Mouse (Mus musculus): ENCODE data around the gene Dlg2.

Dlg2 gene

GRCm38 (mm10) chr7:92034256-92034655, 1557.8 kb downstream of the Dlg2 start:
- no peak for DNase-seq (ENCODE audit: extremely low spot score, low read depth, low spot score)

GRCm38 (mm10) chr7:92040187-92040586, 1563.7 kb downstream of the Dlg2 start:
- no peak for DNase-seq (ENCODE audit: extremely low spot score, low read depth, low spot score)

GRCm38 (mm10) chr7:92040785-92041411, 1564.4 kb downstream of the Dlg2 start:
- no peak for DNase-seq (ENCODE audit: extremely low spot score, low read depth, low spot score)

GRCm38 (mm10) chr7:92044966-92045365, 1568.5 kb downstream of the Dlg2 start:
- DNase-seq (ENCODE audit: extremely low spot score, low read depth, low spot score): no peak

- no peak for DNase-seq (ENCODE audit: extremely low spot score, low read depth, low spot score)
These were observed 1570.8 kb downstream of the Dlg2 start for GRCm38 (mm10) chr7:92047271-92047670.

- no peak for DNase-seq (ENCODE audit: extremely low spot score, low read depth, low spot score)
These were observed 1572.4 kb downstream of the Dlg2 start for GRCm38 (mm10) chr7:92048876-92049275.

- no peak for DNase-seq (ENCODE audit: extremely low spot score, low read depth, low spot score)
These were observed 1590.4 kb downstream of the Dlg2 start for GRCm38 (mm10) chr7:92066851-92067250.

- DNase-seq (ENCODE audit: extremely low spot score, low read depth, low spot score): no peak
These were observed 1611.0 kb downstream of the Dlg2 start for GRCm38 (mm10) chr7:92087429-92087828.

GRCm38 (mm10) chr7:92093860-92094259, 1617.4 kb downstream of the Dlg2 start:
- DNase-seq (ENCODE audit: extremely low spot score, low read depth, low spot score): peak; percentile 22

GRCm38 (mm10) chr7:92095198-92095597, 1618.7 kb downstream of the Dlg2 start:
- DNase-seq (ENCODE audit: extremely low spot score, low read depth, low spot score): no peak

GRCm38 (mm10) chr7:92100847-92101246, 1624.4 kb downstream of the Dlg2 start:
- no peak for DNase-seq (ENCODE audit: extremely low spot score, low read depth, low spot score)

- peak; percentile 46 for DNase-seq (ENCODE audit: extremely low spot score, low read depth, low spot score)
These were observed 1626.5 kb downstream of the Dlg2 start for GRCm38 (mm10) chr7:92102892-92103543.

GRCm38 (mm10) chr7:92105477-92105876, 1629.0 kb downstream of the Dlg2 start:
- DNase-seq (ENCODE audit: extremely low spot score, low read depth, low spot score): no peak

GRCm38 (mm10) chr7:92105956-92106355, 1629.5 kb downstream of the Dlg2 start:
- DNase-seq (ENCODE audit: extremely low spot score, low read depth, low spot score): no peak

GRCm38 (mm10) chr7:92113065-92113464, 1636.6 kb downstream of the Dlg2 start:
- DNase-seq (ENCODE audit: extremely low spot score, low read depth, low spot score): no peak

GRCm38 (mm10) chr7:92115237-92115871, 1638.9 kb downstream of the Dlg2 start:
- no peak for DNase-seq (ENCODE audit: extremely low spot score, low read depth, low spot score)

- DNase-seq (ENCODE audit: extremely low spot score, low read depth, low spot score): no peak
These were observed 1646.8 kb downstream of the Dlg2 start for GRCm38 (mm10) chr7:92123276-92123675.

- DNase-seq (ENCODE audit: extremely low spot score, low read depth, low spot score): no peak
These were observed 1649.4 kb downstream of the Dlg2 start for GRCm38 (mm10) chr7:92125886-92126285.

- no peak for DNase-seq (ENCODE audit: extremely low spot score, low read depth, low spot score)
These were observed 1657.8 kb downstream of the Dlg2 start for GRCm38 (mm10) chr7:92134301-92134700.

GRCm38 (mm10) chr7:92135624-92136023, 1659.2 kb downstream of the Dlg2 start:
- DNase-seq (ENCODE audit: extremely low spot score, low read depth, low spot score): no peak

GRCm38 (mm10) chr7:92140051-92140817, 1663.8 kb downstream of the Dlg2 start:
- DNase-seq (ENCODE audit: extremely low spot score, low read depth, low spot score): no peak

GRCm38 (mm10) chr7:92147499-92147898, 1671.0 kb downstream of the Dlg2 start:
- no peak for DNase-seq (ENCODE audit: extremely low spot score, low read depth, low spot score)

All from hindlimb bud, embryonic 11.5 days (tissue).